Mouse (Mus musculus): ENCODE data around the gene Tmtc4. TPM values are rescaled to one million over a fixed set of nuclear protein-coding genes. Genes with fewer than 3 reads are reported as not detected.

The Tmtc4 gene
- polyA plus RNA-seq (2017; shearing (Covaris generic)), result 10 to 100 TPM in 1 of 2 experiments, 1 to 10 TPM in 1; 9.2 to 15.4 TPM

GRCm38 (mm10) chr14:122983226-122984215 lies at the start of gene Tmtc4:
Tmtc4 (minus strand) TSS chr14:122984035.

GRCm38 (mm10) chr14:122913657-122914056 lies 70.2 kb downstream of the Tmtc4 start, which contains the start of gene Ggact:
Ggact (minus strand) TSS chr14:122913757.

Other genes starting within 250 kb of the Tmtc4 start
- 10 to 100 TPM; 15.4 to 29.1 TPM for gene Ggact, start 70.3 kb downstream of the Tmtc4 start, polyA plus RNA-seq (2017; shearing (Covaris generic))

Data from activated CD4-positive, CD25-positive, alpha-beta regulatory T cell (primary cell).